Mouse (Mus musculus) ovary, postnatal 36 days (tissue): ENCODE results near the gene 0610030E20Rik.
A peak's percentile ranks its signal among the peaks of the same experiment; 100 is the strongest.

Experiments
- DNase-seq: peaks from one replicate; pipeline ENCODE4 v3.0.0; 2022; ENCODE audit warnings: low spot score, mixed read lengths

0610030E20Rik gene

GRCm38 (mm10) chr6:72347166-72347941 lies at the start of gene 0610030E20Rik:
0610030E20Rik (plus strand) TSS chr6:72347317.
- peak; percentile 75 for DNase-seq

- no peak for DNase-seq
These were observed 49.3 kb upstream of the 0610030E20Rik start for GRCm38 (mm10) chr6:72297825-72298224.

- no peak for DNase-seq
These were observed 44.7 kb upstream of the 0610030E20Rik start for GRCm38 (mm10) chr6:72302349-72302925.

GRCm38 (mm10) chr6:72303510-72303909 lies 43.6 kb upstream of the 0610030E20Rik start:
- no peak for DNase-seq

- DNase-seq, result no peak
These were observed 34.9 kb upstream of the 0610030E20Rik start for GRCm38 (mm10) chr6:72312198-72312597.

- no peak for DNase-seq
These were observed 33.8 kb upstream of the 0610030E20Rik start for GRCm38 (mm10) chr6:72313124-72313867.

- no peak for DNase-seq
These were observed 31.7 kb upstream of the 0610030E20Rik start for GRCm38 (mm10) chr6:72315384-72315783.

GRCm38 (mm10) chr6:72316044-72316443 lies 31.1 kb upstream of the 0610030E20Rik start:
- no peak for DNase-seq

- no peak for DNase-seq
These were observed 28.7 kb upstream of the 0610030E20Rik start for GRCm38 (mm10) chr6:72318440-72318839.

- peak; percentile 27 for DNase-seq
These were observed 28.1 kb upstream of the 0610030E20Rik start for GRCm38 (mm10) chr6:72319019-72319418.

- DNase-seq, result no peak
These were observed 24.2 kb upstream of the 0610030E20Rik start for GRCm38 (mm10) chr6:72322936-72323335.

- no peak for DNase-seq
These were observed 23.2 kb upstream of the 0610030E20Rik start for GRCm38 (mm10) chr6:72323786-72324508.

GRCm38 (mm10) chr6:72326274-72326673 lies 20.8 kb upstream of the 0610030E20Rik start:
- peak; percentile 43 for DNase-seq

- no peak for DNase-seq
These were observed 18.1 kb upstream of the 0610030E20Rik start for GRCm38 (mm10) chr6:72329019-72329418.

GRCm38 (mm10) chr6:72330133-72330532 lies 17.0 kb upstream of the 0610030E20Rik start:
- DNase-seq, result no peak

- no peak for DNase-seq
These were observed 14.0 kb upstream of the 0610030E20Rik start for GRCm38 (mm10) chr6:72333111-72333510.

GRCm38 (mm10) chr6:72340481-72340880 lies 6.6 kb upstream of the 0610030E20Rik start:
- DNase-seq, result no peak

GRCm38 (mm10) chr6:72344396-72345073 lies 2.6 kb upstream of the 0610030E20Rik start:
- DNase-seq, result no peak

- DNase-seq, result peak; percentile 88
These were observed 2.0 kb upstream of the 0610030E20Rik start, which contains the start of gene Usp39 for GRCm38 (mm10) chr6:72345074-72345567. Usp39 (minus strand) TSS chr6:72345184.

- no peak for DNase-seq
These were observed 1.5 kb upstream of the 0610030E20Rik start for GRCm38 (mm10) chr6:72345633-72346032.

- DNase-seq, result no peak
These were observed 856 bp upstream of the 0610030E20Rik start for GRCm38 (mm10) chr6:72346261-72346660.
